Mouse (Mus musculus): ENCODE measurements at regions not wholly inside any gene's neighbourhood (a gene's known extent, or its start where the extent isn't known, plus 50 kb on each side); places are given as distances from the start of the nearest gene placed in this dataset.

DNA sequence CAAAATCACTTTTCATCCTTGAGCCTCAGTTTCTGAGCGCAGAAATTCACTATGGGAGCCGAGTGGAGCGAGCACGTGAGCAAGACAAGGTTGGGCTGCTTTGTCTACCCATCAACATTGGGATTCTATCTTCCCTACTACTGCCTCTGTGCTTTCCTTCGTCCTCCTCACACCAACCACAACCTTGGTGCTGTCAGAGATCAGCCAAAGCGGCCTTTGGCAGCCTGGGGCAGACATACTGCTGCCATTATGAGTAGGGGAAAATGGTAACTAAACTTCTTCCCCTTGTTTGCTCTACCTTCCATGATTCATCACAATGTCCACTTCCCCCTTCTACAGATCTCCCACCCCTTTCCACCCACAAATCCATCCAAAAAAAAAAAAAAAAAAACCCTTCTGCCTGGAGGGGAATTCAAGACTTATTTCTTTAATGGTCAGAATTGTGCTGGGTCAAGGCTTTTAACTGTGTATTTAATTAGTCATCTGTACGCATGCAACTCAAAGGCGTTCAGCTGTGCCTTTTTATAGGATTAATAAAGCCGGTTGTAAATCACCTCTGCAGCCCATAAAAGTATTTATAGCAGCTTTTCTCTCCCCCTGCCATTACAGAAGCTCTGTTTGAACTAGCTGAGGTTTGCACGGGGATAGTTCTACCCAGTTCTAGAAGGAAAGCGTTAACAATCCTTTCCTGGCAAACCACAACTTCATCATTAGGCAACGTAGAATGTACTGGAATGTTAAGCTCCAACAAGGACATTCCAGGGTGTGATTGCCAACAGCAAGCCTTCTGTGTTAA lies 340.4 kb downstream of the Pik3r1 start:
- TF ChIP-seq CTCF (IDR thresholded peaks at IDR 0.05; ENCODE audit: control insufficient read depth, insufficient read depth, low read length) = no peak
- no peak for TF ChIP-seq POLR2A (IDR thresholded peaks at IDR 0.05; ENCODE audit: borderline replicate concordance, control insufficient read depth, low read depth, low read length)
- 74% methylated on average over 12 of the region's 12 CpGs for WGBS
- no peak overlapping the region for H3K27ac ChIP-seq (ENCODE audit: control insufficient read depth, insufficient read depth, low read depth, low read length, poor library complexity)
- no peaks in the 10 kb centered on the region for H3K4me1 ChIP-seq (ENCODE audit: control insufficient read depth, insufficient read depth, low read length)
- no peak overlapping the region for H3K4me3 ChIP-seq (replicated peaks; ENCODE audit: control insufficient read depth, low read depth, low read length)

DNA sequence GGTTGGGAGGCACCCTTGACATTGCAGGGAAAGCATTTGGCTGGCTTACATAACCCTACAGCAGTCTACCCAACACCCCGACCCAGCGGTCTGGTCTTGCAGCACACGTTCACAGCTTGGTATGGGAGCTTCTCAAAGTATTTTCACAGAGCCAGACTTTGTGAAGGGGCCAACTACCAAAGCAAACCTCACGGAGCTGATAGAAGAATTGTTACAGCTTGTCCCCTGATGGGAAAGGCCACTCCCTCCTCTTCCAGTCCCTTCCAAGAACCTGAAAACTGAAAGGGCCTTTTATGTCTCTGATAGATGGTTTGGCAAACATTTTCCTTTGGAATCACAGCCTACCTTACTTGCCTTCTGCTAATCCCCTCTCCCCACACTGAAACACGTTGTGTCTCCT lies 341.6 kb downstream of the Pik3r1 start:
- WGBS = 75% methylated on average over 5 of the region's 5 CpGs

DNA sequence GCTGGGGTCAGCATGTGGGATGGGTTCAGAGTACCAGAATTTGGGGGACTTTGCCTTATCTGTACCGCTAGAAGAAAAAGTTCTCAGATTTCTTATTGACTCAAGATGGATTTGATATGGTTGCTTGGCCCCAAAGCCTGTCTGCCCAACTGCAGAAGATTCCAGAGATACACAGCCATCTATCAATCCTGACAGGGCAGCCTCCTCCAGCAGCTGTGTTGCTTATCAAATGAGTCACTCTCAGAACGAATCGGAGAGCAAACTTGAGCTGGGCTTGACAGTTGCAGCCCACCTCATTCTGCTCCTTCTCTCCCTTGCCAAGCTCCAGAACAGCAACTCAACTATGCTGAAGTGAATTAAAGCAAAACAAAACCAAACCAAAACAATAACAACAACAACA lies 345.9 kb downstream of the Pik3r1 start:
- H3K4me1 ChIP-seq (ENCODE audit: control insufficient read depth, insufficient read depth, low read length) = no peaks in the 10 kb centered on the region
- no peak overlapping the region for H3K4me3 ChIP-seq (replicated peaks; ENCODE audit: control insufficient read depth, low read depth, low read length)
- no peak for TF ChIP-seq POLR2A (IDR thresholded peaks at IDR 0.05; ENCODE audit: borderline replicate concordance, control insufficient read depth, low read depth, low read length)
- no peak for TF ChIP-seq CTCF (IDR thresholded peaks at IDR 0.05; ENCODE audit: control insufficient read depth, insufficient read depth, low read length)
- no peak overlapping the region for H3K27ac ChIP-seq (ENCODE audit: control insufficient read depth, insufficient read depth, low read depth, low read length, poor library complexity)
- WGBS = 82% methylated on average over 3 of the region's 3 CpGs

More for the DNA sequence above, 341.6 kb downstream of the Pik3r1 start:
- TF ChIP-seq POLR2A (IDR thresholded peaks at IDR 0.05; ENCODE audit: borderline replicate concordance, control insufficient read depth, low read depth, low read length) (no peak), CTCF (IDR thresholded peaks at IDR 0.05; ENCODE audit: control insufficient read depth, insufficient read depth, low read length) (no peak)
- Histone ChIP-seq H3K27ac (ENCODE audit: control insufficient read depth, insufficient read depth, low read depth, low read length, poor library complexity) (no peak overlapping the region), H3K4me1 (ENCODE audit: control insufficient read depth, insufficient read depth, low read length) (no peaks in the 10 kb centered on the region), H3K4me3 (replicated peaks; ENCODE audit: control insufficient read depth, low read depth, low read length) (no peak overlapping the region)

DNA sequence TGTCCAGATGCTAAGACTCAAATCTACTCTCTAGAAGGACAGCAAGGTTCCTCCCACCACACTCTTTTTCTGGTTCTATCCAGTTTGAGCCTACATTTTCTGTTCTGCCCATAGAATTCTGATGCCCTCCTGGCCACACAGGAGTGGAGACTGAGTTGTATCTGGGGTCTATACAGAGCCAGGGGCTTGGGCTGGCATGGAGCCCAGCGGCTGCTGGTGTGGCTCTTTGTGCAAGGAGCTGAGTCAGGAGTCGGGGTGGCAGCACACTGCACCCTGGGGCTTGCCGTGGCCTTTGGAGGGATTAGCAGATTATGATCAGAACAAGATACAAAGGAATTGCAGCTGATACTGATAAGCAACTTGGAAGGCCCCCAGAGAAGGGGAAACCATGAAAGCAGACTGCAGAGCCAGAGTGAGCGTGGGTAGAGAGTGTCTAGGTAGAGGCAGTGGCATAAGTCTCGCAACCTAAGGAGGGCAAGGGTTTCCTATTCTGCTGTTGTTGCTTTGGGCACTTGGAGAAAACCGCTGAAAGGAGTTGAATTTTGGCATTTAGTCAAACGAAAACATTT lies 348.5 kb downstream of the Pik3r1 start:
- 70% methylated on average over 7 of the region's 7 CpGs for WGBS
- no peak overlapping the region for H3K27ac ChIP-seq (ENCODE audit: control insufficient read depth, insufficient read depth, low read depth, low read length, poor library complexity)
- TF ChIP-seq POLR2A (IDR thresholded peaks at IDR 0.05; ENCODE audit: borderline replicate concordance, control insufficient read depth, low read depth, low read length) = no peak
- no peak for TF ChIP-seq CTCF (IDR thresholded peaks at IDR 0.05; ENCODE audit: control insufficient read depth, insufficient read depth, low read length)
- no peak overlapping the region for H3K4me3 ChIP-seq (replicated peaks; ENCODE audit: control insufficient read depth, low read depth, low read length)
- no peaks in the 10 kb centered on the region for H3K4me1 ChIP-seq (ENCODE audit: control insufficient read depth, insufficient read depth, low read length)

DNA sequence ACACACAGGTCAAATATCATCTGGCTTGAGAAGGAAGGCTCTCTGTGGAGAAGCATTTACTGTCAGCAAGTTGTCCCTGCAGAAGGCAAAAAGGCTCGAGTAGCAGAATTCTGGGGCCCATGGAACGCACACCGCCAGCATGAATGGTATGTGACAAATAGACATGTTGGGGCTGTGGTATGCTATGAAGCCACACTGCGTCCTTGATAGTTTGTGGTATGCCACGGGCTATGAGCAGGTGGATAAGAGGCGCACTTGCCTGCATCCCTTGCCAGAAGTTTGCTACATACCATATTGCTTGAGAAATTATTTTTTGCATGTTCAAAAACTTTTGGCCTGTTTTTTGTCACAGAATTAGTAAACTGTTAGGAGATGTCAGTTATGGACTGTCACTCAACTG lies 349.7 kb downstream of the Pik3r1 start:
- H3K4me1 ChIP-seq (ENCODE audit: control insufficient read depth, insufficient read depth, low read length) = no peaks in the 10 kb centered on the region
- TF ChIP-seq CTCF (IDR thresholded peaks at IDR 0.05; ENCODE audit: control insufficient read depth, insufficient read depth, low read length) = no peak
- no peak for TF ChIP-seq POLR2A (IDR thresholded peaks at IDR 0.05; ENCODE audit: borderline replicate concordance, control insufficient read depth, low read depth, low read length)
- no peak overlapping the region for H3K27ac ChIP-seq (ENCODE audit: control insufficient read depth, insufficient read depth, low read depth, low read length, poor library complexity)
- 75% methylated on average over 6 of the region's 6 CpGs for WGBS
- no peak overlapping the region for H3K4me3 ChIP-seq (replicated peaks; ENCODE audit: control insufficient read depth, low read depth, low read length)

DNA sequence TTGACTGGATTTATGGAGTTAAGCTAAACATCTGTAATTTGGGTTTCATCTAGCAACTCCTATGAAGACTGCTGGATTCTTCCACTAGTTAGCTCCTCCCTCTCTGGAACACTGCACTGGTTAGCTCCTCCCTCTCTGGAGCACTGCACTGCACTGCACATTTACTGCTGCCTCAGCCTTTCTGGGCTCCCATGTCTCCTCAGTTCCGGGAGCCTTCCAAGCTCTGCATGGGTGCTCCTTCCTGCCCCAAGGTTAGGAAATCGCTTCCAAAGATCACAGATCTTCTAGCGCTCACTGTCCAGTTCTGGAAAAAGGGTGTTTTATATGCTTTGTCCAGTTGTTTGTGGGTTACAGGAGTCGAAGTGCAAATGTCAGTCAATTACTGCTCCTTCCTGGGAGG lies 359.1 kb downstream of the Pik3r1 start:
- no peak overlapping the region for H3K27ac ChIP-seq (ENCODE audit: control insufficient read depth, insufficient read depth, low read depth, low read length, poor library complexity)
- H3K4me1 ChIP-seq (ENCODE audit: control insufficient read depth, insufficient read depth, low read length) = no peaks in the 10 kb centered on the region
- WGBS = 63% methylated on average over 4 of the region's 4 CpGs
- TF ChIP-seq CTCF (IDR thresholded peaks at IDR 0.05; ENCODE audit: control insufficient read depth, insufficient read depth, low read length) (no peak), POLR2A (IDR thresholded peaks at IDR 0.05; ENCODE audit: borderline replicate concordance, control insufficient read depth, low read depth, low read length) (no peak)
- no peak overlapping the region for H3K4me3 ChIP-seq (replicated peaks; ENCODE audit: control insufficient read depth, low read depth, low read length)

DNA sequence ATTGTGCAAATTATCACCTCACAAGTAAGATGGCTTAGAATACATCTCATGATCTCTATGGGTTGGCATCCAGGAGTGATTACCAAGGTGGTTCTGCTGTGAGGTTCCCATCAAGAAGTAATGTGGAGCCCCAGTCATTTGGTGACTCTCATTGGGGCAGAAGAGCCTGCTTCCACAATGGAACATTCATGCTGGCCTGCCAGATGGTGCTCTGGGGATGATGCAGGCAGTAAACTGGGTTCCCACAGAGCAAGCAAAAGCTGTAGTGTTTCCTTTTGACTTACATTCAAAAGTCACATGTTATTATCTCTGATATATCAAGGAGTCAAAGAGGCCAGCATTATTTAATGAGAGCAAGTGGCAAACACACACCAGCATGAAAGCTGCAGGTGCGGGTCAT lies 360.4 kb downstream of the Pik3r1 start:
- H3K4me3 ChIP-seq (replicated peaks; ENCODE audit: control insufficient read depth, low read depth, low read length) = no peak overlapping the region
- no peak overlapping the region for H3K27ac ChIP-seq (ENCODE audit: control insufficient read depth, insufficient read depth, low read depth, low read length, poor library complexity)
- H3K4me1 ChIP-seq (ENCODE audit: control insufficient read depth, insufficient read depth, low read length) = no peaks in the 10 kb centered on the region
- no peak for TF ChIP-seq CTCF (IDR thresholded peaks at IDR 0.05; ENCODE audit: control insufficient read depth, insufficient read depth, low read length)
- TF ChIP-seq POLR2A (IDR thresholded peaks at IDR 0.05; ENCODE audit: borderline replicate concordance, control insufficient read depth, low read depth, low read length) = no peak
- WGBS = 91% methylated on average over 1 of the region's 1 CpGs

DNA sequence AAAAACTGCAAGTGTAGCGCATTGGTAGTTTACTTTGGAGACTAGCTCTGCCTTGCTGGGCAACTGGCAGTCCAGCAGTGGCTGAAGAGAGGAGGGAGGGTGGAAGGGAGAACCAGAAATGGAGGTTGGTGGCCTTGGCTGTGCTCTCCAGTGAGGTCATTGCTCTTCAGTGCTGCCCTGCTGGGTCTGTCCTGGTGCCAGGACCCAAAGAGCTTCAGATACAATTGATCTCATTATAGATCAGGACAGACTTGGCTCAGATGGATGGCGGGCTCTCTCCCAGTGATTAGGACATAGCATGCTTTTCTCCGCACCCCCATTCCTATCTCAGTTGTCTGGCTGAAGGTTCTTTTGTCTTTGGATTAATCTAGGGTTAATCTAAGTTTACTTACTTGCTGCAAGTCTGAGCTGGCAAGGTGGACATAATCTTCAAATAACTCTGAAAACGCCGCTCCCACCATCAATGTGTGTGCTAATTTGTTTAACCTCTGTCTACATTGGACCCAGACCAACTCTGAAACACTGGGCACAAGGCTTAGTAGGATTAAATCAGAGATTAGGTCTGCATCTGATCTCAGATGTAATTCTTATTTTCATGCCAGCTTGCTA lies 394.3 kb downstream of the Pik3r1 start:
- WGBS = 83% methylated on average over 5 of the region's 5 CpGs
- TF ChIP-seq CTCF (IDR thresholded peaks at IDR 0.05; ENCODE audit: control insufficient read depth, insufficient read depth, low read length) (no peak), POLR2A (IDR thresholded peaks at IDR 0.05; ENCODE audit: borderline replicate concordance, control insufficient read depth, low read depth, low read length) (no peak)
- H3K27ac ChIP-seq (ENCODE audit: control insufficient read depth, insufficient read depth, low read depth, low read length, poor library complexity) = no peak overlapping the region
- H3K4me1 ChIP-seq (ENCODE audit: control insufficient read depth, insufficient read depth, low read length) = no peaks in the 10 kb centered on the region
- no peak overlapping the region for H3K4me3 ChIP-seq (replicated peaks; ENCODE audit: control insufficient read depth, low read depth, low read length)
